Mouse (Mus musculus) embryonic facial prominence, embryonic 10.5 days (tissue): ENCODE measurements around the gene Cdk17. TPM values are rescaled to one million over a fixed set of nuclear protein-coding genes. Genes with fewer than 3 reads are reported as not detected.

Source experiments
- DNase-seq: peaks from one replicate; pipeline ENCODE4 v3.0.0-alpha.2; 2017; ENCODE audit warnings: low spot score
- H3K27ac ChIP-seq: fragments of 300-500 bp; sonication (generic); replicated peaks from 2 replicates; pipeline ENCODE4 v1.5.1; 2016; ENCODE audit warnings: mild to moderate bottlenecking
- H3K27me3 ChIP-seq: fragments of 300-500 bp; sonication (generic); replicated peaks from 2 replicates; pipeline ENCODE4 v1.6.1; 2016; ENCODE audit warnings: low read depth, mild to moderate bottlenecking; ENCODE audit not compliant: poor library complexity, severe bottlenecking
- H3K36me3 ChIP-seq: fragments of 300-500 bp; sonication (generic); replicated peaks from 2 replicates; pipeline ENCODE4 v1.6.1; 2016; ENCODE audit warnings: mild to moderate bottlenecking, moderate library complexity
- H3K4me1 ChIP-seq: fragments of 300-500 bp; sonication (generic); 2 replicates; pipeline ENCODE4 v1.6.1; 2016
- H3K4me3 ChIP-seq: fragments of 300-500 bp; sonication (generic); 2 replicates; pipeline ENCODE4 v1.5.1; 2016; ENCODE audit warnings: mild to moderate bottlenecking, moderate library complexity
- H3K9me3 ChIP-seq: fragments of 300-500 bp; sonication (generic); 2 replicates; pipeline ENCODE4 v1.6.1; 2016; ENCODE audit warnings: mild to moderate bottlenecking
- WGBS: fragments of 180-500 bp; shearing (Covaris S2); methylation state at CpG from one replicate; pipeline ENCODE4 v1.1.7; 2016; 5-methylcytosine and 5-hydroxymethylcytosine counted together
- polyA plus RNA-seq: library from polyadenylated mRNA; unstranded; fragments of >200 nt; fragmentation: Nextera tagmentation; extraction: Ambion mirVana; gene quantifications from 2 replicates; pipeline ENCODE4 v1.2.1, GENCODE M21; 2016

The Cdk17 gene
- polyA plus RNA-seq, 1 experiment from 2014 or later: 18.1 TPM

DNA sequence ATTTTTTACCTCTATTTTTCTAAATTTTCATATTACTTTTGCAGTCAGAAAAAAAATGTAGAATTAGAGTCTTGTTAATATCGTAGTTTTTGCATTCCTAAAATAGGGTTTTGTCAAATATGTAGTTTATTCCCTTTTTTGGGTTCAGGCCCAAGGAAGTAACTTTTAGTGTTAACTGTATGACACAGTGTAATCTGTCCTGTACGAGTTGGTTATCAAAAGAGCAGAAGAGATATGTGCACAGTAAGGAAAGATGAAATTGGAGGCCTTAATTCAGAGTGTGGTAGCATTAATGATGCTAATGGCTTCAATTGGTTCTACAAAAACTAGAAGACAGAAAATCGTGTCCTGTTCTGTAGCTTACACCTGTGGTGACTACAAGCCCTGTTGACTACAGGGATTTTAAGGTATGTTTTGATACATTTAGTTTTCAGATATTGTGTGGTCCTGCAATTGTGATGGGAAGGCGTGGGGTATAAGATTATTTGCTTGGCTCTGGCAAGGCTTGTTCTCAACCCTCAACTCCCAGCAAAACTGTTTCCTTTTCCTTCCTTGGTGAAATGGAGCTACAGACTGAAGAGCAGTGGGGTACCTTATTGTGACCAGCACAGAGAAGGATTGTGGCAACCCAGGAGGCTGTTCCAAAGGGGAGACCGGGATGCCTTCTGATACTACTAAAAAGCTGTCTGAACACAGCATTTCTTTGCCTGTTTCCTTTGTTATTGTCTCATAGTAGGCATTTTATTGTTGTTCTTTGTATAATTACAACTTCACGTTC is 3.2 kb downstream of the Cdk17 start:
- Histone ChIP-seq H3K27ac (no peak overlapping the region; the same call in 1 of the 2 replicates), H3K4me3 (no peak overlapping the region), H3K4me1 (peaks cover 60% of the 10 kb centered on the region), H3K36me3 (no peaks in the 10 kb centered on the region), H3K27me3 (no peaks in the 10 kb centered on the region), H3K9me3 (no peaks in the 10 kb centered on the region)
- DNase-seq: no peak
- WGBS: 62% methylated on average over 6 of the region's 6 CpGs

DNA sequence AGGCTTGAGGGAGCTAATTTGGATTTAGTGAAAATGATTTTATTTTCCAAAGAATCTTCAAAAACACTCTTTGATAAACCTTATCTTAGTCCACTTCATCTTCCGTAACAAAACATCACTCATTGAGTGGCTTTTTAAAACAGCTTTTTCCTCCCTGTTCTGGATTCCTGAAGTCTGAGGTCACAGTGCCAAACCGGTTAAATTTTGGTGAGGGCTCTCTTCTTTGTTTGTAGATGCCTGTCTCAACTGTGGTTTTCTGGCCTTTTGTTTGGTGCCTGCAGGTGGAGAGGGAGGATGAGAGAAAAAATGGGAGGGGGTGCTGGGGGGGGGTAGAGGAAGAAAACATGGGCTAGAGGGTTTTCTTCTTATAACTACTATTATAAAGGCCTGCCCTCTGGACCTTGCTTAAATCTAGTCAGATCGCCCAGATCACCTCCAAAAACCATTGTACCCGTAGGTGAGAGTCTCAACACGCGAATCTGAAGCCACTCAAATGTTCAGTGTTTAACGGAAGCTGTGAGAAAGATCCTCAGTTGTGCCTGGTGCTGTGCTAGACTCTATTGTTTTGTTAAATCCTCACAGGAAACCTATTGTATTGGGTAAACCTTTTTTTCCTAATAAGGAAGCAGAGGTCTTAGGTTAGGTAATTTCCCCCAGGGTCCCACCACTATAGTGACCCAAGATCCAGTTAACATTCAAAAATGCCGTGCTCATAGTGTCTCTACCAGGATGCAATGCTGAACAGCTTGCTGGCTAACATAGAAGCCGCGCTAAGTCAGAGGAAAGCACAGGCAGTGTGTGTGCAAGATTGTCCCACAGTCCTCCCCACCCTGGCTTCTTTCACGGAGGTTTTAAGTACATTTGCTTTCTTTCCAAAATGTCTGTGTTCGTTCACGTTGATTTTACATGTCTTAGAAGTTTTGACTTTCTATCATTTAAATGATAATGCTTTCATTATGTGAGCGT is 5.0 kb downstream of the Cdk17 start:
- H3K27ac ChIP-seq: peak overlapping the region; percentile 66
- peak overlapping the region; percentile 37 for H3K4me3 ChIP-seq
- whole genome bisulfite sequencing: 6% methylated on average over 14 of the region's 14 CpGs
- peaks cover 55% of the 10 kb centered on the region for H3K4me1 ChIP-seq
- no peaks in the 10 kb centered on the region for H3K27me3 ChIP-seq
- H3K36me3 ChIP-seq: 0 out of 2 replicates have a peak, but pooled peaks cover 4% of the 10 kb centered on the region
- no peaks in the 10 kb centered on the region for H3K9me3 ChIP-seq
- DNase-seq: no peak

DNA sequence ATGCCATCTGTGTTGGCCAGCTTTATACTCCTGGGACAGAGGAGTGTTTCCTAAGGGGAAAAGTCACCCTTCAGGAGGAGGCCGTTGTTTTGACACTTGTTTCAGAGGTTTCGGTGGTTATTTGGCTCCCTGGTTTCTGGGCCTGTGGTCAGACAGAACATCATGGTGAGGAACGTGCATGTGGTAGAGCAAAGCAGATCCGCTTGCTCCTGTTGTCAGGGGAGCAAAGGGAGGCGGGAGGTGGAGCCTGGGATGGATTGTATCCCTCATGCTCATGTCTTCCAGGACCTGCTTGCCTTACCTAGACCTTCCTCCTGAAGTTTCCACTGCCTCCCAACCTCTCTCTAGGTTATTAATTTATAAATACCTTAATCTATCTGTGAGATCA is 5.7 kb downstream of the Cdk17 start:
- WGBS: 6% methylated on average over 5 of the region's 5 CpGs
- H3K4me1 ChIP-seq: peaks cover 60% of the 10 kb centered on the region
- peak overlapping the region; percentile 66 for H3K27ac ChIP-seq
- DNase-seq: peak; percentile 34
- peak overlapping the region; percentile 37 for H3K4me3 ChIP-seq
- H3K9me3 ChIP-seq: no peaks in the 10 kb centered on the region
- H3K27me3 ChIP-seq: no peaks in the 10 kb centered on the region
- H3K36me3 ChIP-seq: 0 out of 2 replicates have a peak, but pooled peaks cover 4% of the 10 kb centered on the region

DNA sequence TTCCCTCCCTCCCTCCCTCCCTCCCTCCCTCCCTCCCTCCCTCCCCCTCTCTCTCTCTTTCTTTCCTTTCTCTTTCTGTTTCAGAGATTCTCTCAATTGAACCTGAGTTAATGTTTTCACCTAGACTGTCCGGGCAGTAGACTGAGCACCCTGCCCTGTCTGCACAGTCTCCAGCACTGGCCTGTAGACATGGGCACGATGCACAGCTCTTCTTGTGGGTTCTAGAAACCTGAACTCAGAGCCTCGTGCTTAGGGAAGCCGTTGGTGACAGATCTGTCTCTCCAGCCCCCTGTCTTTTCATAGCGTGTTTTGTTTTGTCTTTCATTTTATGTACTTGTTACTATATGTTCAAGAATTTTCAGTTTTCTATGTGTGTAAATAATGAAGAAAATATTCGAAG is 6.6 kb downstream of the Cdk17 start:
- Histone ChIP-seq H3K27ac (no peak overlapping the region), H3K36me3 (0 out of 2 replicates have a peak, but pooled peaks cover 4% of the 10 kb centered on the region), H3K27me3 (no peaks in the 10 kb centered on the region), H3K4me3 (no peak overlapping the region), H3K4me1 (peaks cover 57% of the 10 kb centered on the region), H3K9me3 (no peaks in the 10 kb centered on the region)
- no peak for DNase-seq
- 79% methylated on average over 6 of the region's 6 CpGs for WGBS

DNA sequence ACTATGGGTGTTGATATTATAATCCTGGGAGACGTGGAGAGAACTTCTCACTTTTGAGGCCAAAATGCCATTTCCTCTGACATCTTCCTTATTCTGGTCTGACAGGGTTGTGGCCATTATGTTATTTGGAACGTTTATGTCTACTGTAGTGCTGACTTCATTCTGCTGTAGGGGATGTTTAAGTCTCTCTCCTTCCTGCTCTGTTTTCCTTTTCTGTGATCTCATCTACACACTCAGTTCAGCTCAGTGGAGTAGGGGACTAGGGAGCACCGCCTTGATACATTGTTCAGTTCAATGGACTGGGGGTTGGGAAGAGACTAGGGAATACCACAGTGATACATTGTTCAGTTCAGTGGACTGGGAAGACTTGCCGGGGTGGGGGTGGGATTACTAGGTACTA is 7.4 kb downstream of the Cdk17 start:
- no peak overlapping the region for H3K27ac ChIP-seq
- DNase-seq: no peak
- 40% methylated on average over 4 of the region's 4 CpGs for WGBS
- H3K9me3 ChIP-seq: no peaks in the 10 kb centered on the region
- H3K4me1 ChIP-seq: peaks cover 49% of the 10 kb centered on the region
- peaks cover 8% of the 10 kb centered on the region for H3K36me3 ChIP-seq
- H3K27me3 ChIP-seq: no peaks in the 10 kb centered on the region
- no peak overlapping the region for H3K4me3 ChIP-seq

DNA sequence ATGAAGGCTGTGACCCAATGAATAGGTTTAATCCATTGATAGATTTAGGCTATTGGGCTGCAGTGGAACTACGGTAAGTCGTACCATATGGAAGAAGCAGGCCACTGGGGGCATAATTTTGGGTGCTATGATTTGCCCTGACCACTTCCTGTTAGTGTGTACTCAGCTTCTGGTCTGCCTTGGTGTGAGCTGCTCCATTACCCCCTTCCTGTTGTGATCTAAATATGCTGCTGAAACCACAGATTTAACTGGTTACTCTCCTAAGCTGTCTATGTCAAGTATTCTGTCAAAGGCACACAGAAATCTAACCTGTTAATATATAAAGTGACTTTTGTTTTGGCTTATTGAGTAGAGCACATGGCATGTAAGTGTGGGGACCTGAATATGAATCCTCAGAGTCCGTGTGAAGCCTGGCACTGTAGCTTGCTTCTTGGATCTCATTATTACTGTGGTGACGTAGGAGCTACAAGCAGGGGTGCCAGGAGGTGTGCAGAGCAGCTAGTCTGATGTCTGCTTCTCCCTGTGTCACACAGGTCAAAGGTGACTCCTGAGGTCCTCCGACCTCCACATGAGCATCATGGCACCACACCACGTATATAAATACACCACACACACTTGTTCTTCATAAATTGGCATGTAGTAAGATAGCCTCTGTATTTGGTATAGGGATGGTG is 10.6 kb downstream of the Cdk17 start:
- no peak overlapping the region for H3K27ac ChIP-seq
- H3K9me3 ChIP-seq: no peaks in the 10 kb centered on the region
- 65% methylated on average over 6 of the region's 6 CpGs for WGBS
- no peak for DNase-seq
- no peak overlapping the region for H3K4me3 ChIP-seq
- H3K27me3 ChIP-seq: no peaks in the 10 kb centered on the region
- H3K4me1 ChIP-seq: peaks cover 22% of the 10 kb centered on the region
- H3K36me3 ChIP-seq: peaks cover 14% of the 10 kb centered on the region

DNA sequence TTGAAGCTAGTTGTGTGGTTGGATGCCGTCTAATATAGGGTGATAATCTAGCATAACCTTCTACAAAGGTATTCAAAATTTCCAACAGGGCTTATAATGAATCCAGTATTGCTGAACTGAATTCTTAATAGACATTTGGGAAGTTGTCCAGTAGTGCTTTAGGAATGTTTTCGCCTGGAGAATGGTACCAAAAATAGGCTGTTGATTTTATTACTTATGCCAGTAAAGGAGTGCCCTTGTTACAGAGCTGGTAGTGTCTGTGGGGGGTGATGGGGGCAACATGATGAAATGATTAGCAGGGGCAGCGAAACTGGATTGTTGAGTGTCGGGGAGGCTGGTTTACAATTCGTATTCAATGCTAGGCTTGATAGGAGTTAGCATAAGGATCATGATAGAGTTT is 16.8 kb downstream of the Cdk17 start:
- no peak overlapping the region for H3K4me3 ChIP-seq
- H3K9me3 ChIP-seq: no peaks in the 10 kb centered on the region
- no peaks in the 10 kb centered on the region for H3K27me3 ChIP-seq
- H3K4me1 ChIP-seq: 0 out of 2 replicates have a peak, but pooled peaks cover 3% of the 10 kb centered on the region
- H3K36me3 ChIP-seq: peaks cover 10% of the 10 kb centered on the region
- no peak overlapping the region for H3K27ac ChIP-seq
- no peak for DNase-seq
- WGBS: 79% methylated on average over 5 of the region's 5 CpGs

DNA sequence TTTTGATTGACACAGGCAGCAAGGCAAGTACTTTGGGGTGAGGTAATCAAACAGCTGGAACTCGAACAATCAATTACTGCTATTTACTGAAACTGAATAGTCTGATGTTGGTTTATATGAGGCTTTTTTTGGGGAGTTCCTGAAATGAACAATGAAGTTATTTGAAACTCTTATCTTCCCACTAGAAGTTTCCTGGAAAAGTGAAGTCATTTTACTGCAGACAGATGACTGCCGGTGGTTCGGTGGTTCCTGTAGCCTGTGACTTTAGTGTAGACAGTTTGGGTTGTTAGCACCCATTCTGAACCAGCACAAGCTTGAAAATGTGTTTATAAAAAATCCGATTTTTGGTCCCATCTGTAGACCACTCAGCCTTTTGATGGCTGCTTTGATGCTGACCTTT is 17.2 kb downstream of the Cdk17 start:
- Histone ChIP-seq H3K27me3 (no peaks in the 10 kb centered on the region), H3K27ac (no peak overlapping the region), H3K4me3 (no peak overlapping the region), H3K36me3 (peaks cover 8% of the 10 kb centered on the region), H3K9me3 (no peaks in the 10 kb centered on the region), H3K4me1 (0 out of 2 replicates have a peak, but pooled peaks cover 3% of the 10 kb centered on the region)
- WGBS: 74% methylated on average over 4 of the region's 4 CpGs
- DNase-seq: no peak

DNA sequence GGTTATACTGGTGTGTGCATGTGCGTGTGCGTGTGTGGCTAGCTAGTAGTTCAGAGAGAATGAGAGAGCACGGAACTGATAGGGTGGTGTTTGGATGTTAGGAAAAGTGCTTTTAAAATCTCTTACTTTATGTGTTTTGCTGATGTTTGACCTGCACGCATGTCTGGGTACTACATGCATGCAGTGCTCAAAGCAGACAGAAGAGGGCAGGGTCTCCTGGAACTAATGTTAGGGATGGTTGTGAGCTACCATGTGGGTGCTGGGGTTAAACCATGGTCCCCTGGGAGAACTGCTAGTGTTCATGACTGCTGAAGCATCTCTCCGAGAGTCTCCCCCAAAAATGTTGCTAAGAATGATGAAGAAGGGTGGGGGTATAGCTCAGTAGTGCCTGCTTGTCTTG is 18.0 kb downstream of the Cdk17 start:
- 97% methylated on average over 5 of the region's 5 CpGs for WGBS

DNA sequence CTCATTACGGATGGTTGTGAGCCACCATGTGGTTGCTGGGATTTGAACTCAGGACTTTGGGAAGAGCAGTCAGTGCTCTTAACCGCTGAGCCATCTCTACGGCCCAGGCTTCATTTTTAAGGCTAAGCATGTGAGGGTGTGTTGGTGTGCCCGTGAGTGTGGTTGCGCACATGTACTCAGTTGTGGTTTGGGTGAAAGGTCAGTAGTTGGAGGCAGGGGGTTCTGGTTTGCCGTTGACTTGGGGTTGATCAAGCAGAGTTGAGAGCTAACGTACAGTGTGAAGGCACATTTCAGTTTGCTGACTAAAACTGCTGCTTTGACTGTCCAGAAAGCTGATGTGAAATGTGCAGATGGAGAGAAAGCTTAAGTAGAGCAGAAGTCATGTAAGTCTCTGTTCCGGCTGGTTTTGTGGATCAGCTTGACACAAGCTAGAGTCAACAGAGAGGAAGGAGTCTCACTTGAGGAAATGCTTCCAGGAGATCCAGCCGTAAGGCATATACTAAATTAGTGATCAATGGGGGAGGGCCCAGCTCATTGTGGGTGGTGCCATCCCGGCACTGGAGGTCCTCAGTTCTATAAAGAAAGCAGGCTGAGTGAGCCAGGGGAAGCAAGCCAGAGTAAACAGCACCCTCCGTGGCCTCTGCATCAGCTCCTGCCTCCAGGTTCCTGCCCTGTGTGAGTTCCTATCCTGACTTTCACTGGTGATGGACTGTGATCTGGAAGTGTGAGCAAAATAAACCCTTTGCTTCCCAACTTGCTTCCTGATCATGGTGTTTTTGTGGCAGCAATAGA is 19.2 kb downstream of the Cdk17 start:
- DNase-seq: no peak
- no peaks in the 10 kb centered on the region for H3K9me3 ChIP-seq
- no peak overlapping the region for H3K27ac ChIP-seq
- WGBS: 89% methylated on average over 11 of the region's 11 CpGs
- 0 out of 2 replicates have a peak, but pooled peaks cover 3% of the 10 kb centered on the region for H3K4me1 ChIP-seq
- no peak overlapping the region for H3K4me3 ChIP-seq
- no peaks in the 10 kb centered on the region for H3K27me3 ChIP-seq
- no peaks in the 10 kb centered on the region for H3K36me3 ChIP-seq

More for the DNA sequence above, 18.0 kb downstream of the Cdk17 start:
- no peak for DNase-seq
- Histone ChIP-seq H3K27ac (no peak overlapping the region), H3K27me3 (no peaks in the 10 kb centered on the region), H3K9me3 (no peaks in the 10 kb centered on the region), H3K36me3 (peaks cover under 1% of the 10 kb centered on the region), H3K4me3 (no peak overlapping the region), H3K4me1 (0 out of 2 replicates have a peak, but pooled peaks cover 3% of the 10 kb centered on the region)

DNA sequence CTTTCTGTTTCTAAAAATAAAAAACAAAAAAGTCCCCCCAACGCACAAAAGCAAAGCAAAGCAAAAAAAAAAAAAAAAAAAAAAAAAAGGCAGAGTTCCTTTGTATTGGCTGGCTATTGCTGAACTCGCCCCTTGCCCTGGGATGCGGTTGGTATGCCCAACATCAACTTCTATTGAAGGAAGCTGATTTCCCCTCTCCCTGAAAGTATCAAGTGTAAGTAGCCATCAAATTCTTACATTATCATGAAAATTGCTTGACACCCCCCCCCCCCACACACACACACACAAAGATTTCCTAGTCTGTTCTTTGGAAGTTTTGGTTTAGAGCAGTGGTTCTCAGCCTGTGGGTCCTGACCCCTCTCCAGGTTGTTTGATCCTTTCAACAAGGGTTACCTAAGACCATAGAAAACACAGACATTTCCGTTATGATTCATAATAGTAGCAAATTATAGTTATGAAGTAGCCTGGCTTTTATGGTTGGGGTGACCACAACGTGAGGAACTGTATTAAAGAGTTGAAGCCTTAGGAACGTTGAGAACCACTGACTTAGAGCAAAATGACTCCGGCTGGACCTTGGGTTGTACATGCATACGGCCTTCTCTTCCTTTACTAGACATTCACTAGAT is 23.8 kb downstream of the Cdk17 start:
- DNase-seq: no peak
- Histone ChIP-seq H3K4me3 (no peak overlapping the region), H3K27ac (no peak overlapping the region), H3K9me3 (no peaks in the 10 kb centered on the region), H3K36me3 (no peaks in the 10 kb centered on the region), H3K4me1 (peaks cover 9% of the 10 kb centered on the region), H3K27me3 (no peaks in the 10 kb centered on the region)
- 89% methylated on average over 8 of the region's 8 CpGs for WGBS
